Mouse (Mus musculus): ENCODE measurements at regions not wholly inside any gene's neighbourhood (a gene's known extent, or its start where the extent isn't known, plus 50 kb on each side); places are given as distances from the start of the nearest gene placed in this dataset.
"Not testable (repeated sequence)": the region's sequence is repeated elsewhere in the genome, so short reads cannot be mapped to it uniquely, and the experiment has no call there.

DNA sequence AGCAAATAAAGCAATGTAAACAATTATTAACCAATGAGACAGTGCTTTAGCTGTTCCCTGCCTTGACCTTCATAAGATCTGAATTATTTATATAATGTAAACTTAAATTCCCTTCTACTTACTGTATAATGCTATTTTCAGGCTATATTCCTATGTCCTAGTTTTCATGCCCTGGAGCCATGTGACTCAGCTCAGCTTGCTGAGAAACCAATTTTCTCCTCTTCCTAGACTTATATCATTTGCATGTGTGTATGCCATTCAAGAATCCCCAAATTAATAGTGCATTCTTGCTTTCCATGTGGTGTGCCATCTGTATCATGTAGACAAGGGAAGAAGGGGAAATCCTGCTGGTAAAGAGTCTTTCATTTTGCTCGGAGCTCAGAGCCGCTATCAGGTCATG lies 166.7 kb upstream of the Trim24 start:
- no peak for DNase-seq

DNA sequence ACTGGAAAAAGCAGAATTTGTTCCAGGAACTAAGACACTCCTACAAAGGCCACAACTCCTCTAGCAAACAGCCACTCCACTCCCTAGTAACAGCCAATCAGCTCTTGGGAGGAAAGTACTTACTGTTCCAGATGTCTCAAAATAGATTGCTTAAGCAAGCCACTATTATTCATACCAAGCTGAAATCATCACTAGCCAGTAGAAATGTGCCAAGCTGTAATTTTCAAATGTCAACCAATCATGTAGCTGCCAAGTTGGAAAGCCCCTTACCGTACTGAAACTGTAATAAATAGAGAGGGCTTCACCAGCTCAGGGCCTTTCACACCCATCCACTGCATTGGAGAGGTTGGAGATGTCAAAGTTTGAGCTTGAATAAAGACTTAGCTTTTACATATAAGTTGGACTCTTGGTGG lies 164.9 kb upstream of the Trim24 start:
- DNase-seq = no peak

DNA sequence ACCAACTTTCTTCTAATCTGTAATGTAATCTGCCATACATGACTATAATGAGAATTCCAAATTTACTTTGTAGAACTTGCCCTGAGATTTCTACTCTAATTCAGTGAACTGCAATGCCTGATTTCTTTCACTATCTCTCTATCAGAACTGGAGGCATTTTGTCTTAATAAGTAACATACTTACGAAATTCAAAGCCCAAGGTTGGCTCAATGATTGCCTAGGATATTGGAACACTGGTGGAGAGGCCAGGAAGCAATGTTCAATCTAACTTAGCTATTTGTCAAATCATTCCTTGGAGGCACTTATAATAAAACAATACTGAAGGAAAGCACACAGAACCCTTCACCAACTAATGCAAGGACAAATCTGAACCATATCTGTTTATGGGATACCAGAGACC lies 162.9 kb upstream of the Trim24 start:
- not testable (repeated sequence) for DNase-seq

GRCm38 (mm10) chr6:37711766-37712165 lies 158.8 kb upstream of the Trim24 start:
- DNase-seq = no peak

DNA sequence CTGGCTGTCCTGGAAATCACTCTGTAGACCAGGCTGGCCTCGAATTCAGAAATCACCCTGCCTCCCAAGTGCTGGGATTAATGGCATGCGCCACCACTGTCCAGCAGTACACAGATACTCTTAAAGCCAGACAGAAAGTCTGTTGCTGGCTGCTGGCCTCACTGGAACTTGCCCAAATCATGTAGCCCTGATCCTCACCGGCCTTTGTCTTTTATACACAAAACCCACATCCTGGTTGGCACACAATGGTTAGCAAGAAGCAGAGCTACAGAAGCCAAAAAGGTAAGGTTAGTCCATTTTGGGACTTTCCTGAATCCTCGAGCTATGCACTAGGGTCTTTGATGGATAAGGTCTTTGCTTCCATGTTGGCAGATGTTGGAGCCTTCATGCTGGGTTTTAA lies 157.2 kb upstream of the Trim24 start:
- no peak for DNase-seq

GRCm38 (mm10) chr6:37714223-37714928 lies 156.2 kb upstream of the Trim24 start:
- DNase-seq = no peak

GRCm38 (mm10) chr6:37721736-37722135 lies 148.9 kb upstream of the Trim24 start:
- no peak for DNase-seq

DNA sequence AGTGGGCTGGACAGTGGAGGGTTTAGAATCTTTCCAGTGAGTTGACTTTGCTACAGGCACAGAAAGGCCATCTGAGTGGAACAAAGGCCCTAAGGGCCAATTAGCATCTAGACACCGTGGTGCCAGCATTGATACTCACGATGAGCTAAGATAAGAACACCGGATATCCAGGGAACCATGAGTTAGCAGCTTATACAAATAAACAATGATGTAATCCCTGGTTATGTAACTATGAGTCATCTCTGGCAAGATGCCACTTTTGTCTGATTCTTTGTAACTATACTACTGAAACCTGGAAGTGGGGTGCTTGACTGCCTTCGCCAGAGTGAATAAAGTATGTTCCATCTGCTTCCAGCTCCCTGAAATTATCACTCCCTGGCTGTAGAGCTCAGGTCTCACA lies 147.3 kb upstream of the Trim24 start:
- DNase-seq = peak; percentile 42

- no peak for DNase-seq
These were observed 146.4 kb upstream of the Trim24 start for GRCm38 (mm10) chr6:37724240-37724639.

- no peak for DNase-seq
These were observed 142.0 kb upstream of the Trim24 start for GRCm38 (mm10) chr6:37728621-37729020.

GRCm38 (mm10) chr6:37729165-37729564 lies 141.4 kb upstream of the Trim24 start:
- DNase-seq = no peak

DNA sequence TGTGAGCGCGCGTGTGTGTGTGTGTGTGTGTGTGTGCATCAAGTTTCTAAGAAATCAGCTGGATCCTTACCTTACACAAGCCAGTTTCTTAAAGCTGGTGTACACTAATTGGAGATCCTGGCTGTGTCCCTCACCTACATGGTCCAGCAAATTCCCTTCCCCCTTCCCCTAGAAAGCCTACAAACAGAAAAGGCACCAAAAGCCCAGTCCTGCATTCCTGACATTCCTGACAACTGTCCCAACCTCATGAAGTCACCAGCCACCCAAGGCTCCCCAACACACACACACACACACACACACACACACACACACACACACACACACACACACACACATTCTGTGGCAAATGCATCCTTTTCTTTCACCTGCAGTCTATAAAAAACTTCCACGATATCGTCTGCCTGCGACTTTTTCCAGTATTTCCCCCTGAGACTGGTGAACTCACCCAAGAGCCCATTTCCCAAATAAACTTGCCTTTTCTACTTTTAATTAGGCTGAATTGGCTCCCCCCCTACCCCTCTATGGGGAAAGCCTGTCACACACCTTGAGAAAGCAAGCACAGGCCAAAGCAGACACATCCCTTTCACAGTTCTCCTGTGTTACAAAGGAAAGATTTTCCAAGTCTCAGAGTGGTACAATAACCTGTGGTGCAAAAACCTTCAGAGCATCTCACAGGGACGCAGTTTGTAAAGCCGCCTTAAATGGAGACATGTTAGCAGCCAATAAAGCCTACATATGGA lies 139.9 kb upstream of the Trim24 start:
- no peak for DNase-seq

GRCm38 (mm10) chr6:37732385-37732784 lies 138.2 kb upstream of the Trim24 start:
- DNase-seq = peak; percentile 37

DNA sequence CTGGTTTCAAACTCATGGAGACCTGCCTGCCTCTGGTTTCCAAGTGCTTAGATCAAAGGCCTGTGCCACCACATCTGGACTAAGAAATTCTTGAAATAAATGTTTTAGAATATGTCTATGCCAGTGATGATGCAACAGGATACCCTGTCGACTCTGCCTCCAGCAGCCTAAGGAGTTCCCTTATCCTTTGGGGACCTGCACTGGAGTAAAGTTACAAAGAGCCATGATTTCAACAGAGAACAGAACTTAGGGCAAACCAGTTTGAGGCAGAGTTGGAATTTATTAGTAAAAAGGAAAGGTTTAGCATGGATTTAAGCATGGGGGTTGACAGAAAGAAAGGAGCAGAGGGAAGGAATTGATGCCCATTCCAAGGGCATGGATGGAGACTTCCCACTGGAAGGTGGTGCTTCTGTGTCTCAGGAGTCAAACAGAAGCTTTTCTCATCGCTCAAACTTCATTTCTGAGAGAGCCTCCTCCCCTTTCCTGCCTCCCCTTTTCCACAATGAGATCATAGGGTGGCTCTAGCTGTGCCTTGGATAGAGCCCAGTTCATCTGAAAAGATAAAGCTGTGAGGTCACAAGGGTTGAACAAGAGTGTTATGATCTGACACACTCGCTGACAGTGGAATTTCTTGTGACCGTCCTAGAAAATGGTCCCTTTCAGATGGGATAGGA lies 135.2 kb upstream of the Trim24 start:
- DNase-seq = no peak

GRCm38 (mm10) chr6:37735962-37736297 lies 134.7 kb upstream of the Trim24 start:
- no peak for DNase-seq

DNA sequence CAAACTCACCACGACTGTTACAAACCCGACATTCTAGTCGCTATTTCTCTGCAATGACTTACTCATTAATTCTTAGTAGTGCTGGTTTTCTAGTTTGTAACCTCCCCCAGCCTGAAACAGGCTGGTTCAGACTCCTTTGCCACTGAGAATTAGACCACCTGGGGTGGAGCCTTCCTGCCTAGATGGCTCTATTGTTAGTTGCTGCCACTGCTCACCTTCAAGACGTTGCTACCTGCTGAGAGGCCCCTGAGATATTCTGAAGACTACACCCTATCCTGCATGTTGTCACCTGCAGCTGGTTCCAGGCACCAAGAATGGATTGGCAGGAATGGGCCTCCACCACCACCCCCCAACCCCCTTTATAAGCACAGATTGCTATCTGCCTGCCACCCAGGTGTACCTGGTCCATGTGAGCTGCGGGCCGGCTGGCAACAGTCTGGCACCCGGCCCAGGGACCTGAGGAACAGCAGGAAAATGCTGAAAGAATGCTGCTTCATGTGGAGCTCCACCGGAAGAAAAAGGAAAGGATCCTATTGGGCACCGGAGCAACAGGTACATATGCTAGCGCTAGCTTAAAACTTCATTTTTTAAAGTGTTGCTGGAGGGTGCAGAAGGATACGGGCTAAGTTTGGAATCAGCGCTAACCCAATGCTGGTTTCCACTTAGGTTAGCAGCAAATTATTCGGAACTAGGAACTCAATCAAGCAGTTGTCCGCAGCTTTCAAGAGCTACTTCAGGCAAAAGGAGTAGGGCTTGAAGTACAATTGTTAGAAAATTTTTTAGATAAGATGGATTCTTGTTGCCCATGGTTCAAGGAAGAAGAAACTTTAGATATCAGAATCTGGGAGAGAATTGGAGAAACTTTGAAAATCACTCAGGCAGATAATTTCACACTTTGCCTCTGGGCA lies 129.4 kb upstream of the Trim24 start:
- DNase-seq = no peak

DNA sequence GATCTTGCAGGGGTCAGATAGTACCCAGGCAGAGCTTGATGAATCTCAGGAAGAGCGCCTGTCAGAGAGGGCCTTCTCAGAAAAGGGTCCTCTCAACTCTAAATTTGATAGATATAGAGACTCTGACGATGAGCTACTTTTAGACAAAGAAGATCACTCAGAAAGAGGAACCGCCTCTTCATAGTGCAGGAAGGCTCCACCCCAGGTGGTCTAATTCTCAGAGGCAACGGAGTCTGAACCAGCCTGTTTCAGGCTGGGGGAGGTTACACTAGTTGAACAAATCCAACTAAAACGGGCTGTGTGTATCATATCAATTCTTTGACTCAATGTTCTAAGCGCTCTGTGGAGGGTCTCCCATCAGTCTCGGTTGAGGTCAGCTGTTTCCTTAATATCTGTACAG lies 128.7 kb upstream of the Trim24 start:
- not testable (repeated sequence) for DNase-seq

DNA sequence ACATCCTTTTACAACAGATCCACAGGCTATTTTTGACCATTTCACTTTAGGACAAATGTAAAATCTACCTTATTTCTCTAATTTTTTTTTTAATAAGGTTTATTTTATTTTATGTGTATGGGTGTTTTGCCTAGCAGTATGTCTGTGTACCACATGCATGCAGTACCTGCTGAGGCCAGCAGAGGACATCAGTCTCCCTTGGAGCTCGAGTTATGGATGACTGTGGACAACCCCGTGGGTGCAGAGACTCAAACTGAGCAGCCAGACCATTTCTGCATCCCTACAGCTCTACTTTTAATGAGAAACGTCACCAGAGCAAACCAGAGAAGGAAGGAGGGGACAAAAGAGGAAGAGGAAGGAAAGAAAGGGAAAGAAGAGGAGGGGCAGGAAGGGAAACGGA lies 125.9 kb upstream of the Trim24 start:
- DNase-seq = no peak

GRCm38 (mm10) chr6:37745393-37746100 lies 125.1 kb upstream of the Trim24 start:
- no peak for DNase-seq

- DNase-seq = not testable (repeated sequence)
These were observed 122.8 kb upstream of the Trim24 start for GRCm38 (mm10) chr6:37747793-37748192.

- no peak for DNase-seq
These were observed 122.2 kb upstream of the Trim24 start for GRCm38 (mm10) chr6:37748296-37748980.

DNA sequence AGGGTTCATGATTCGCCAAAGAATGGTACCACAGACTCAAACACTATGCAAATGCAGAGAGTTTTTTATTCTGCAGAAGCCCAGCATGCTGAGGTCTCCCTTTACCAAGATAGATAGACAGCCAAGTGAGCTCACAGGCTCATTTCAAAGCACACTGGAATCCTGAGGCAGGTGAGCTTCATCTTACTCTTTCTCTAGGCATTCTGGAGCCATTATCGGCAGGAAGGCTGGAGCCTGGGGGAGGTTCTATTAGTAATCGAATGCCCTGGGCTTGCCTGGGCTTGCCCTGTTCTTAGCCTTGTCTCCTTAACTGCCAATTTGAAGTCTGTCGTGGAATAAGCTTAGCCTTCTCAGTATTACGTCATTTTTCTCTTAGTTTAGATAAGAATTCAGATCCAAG lies 121.6 kb upstream of the Trim24 start:
- DNase-seq = no peak

All from cerebellum, adult 8-10 months (tissue).